Mouse (Mus musculus): Measurements from ENCODE around the gene Bcl2l13. TPM values are rescaled to one million over a fixed set of nuclear protein-coding genes. Genes with fewer than 3 reads are reported as not detected.
A peak's percentile ranks its signal among the peaks of the same experiment; 100 is the strongest.
"Not testable (repeated sequence)": the region's sequence is repeated elsewhere in the genome, so short reads cannot be mapped to it uniquely, and the experiment has no call there.

Bcl2l13 gene
- total and polyA plus RNA-seq, 3 experiments, result 43.7 to 49.9 TPM; not detected in 1

- no peaks in the 10 kb centered on the region for H3K27me3 ChIP-seq (ENCODE audit: control insufficient read depth in 1 of 2, insufficient read depth in 2 of 2, low read length in 2 of 2)
- no peak overlapping the region for H3K9ac ChIP-seq (ENCODE audit: control insufficient read depth, low read depth, low read length, poor library complexity, severe bottlenecking)
- H3K4me1 ChIP-seq (ENCODE audit: control insufficient read depth in 1 of 2, insufficient read depth in 2 of 2, low read length in 2 of 2), result no peaks in the 10 kb centered on the region
- H3K36me3 ChIP-seq (ENCODE audit: control insufficient read depth in 1 of 2, insufficient read depth in 2 of 2, low read length in 2 of 2), result peaks cover 0 to 34% of the 10 kb centered on the region in 2 experiments; a peak in 2 of 4 replicates
- no peak for TF ChIP-seq MYC (IDR thresholded peaks at IDR 0.05; ENCODE audit: low read depth, low read length)
- no peak for TF ChIP-seq GATA1 (IDR thresholded peaks at IDR 0.05; ENCODE audit: low read depth, low read length)
- TF ChIP-seq SIN3A (IDR thresholded peaks at IDR 0.05; ENCODE audit: low read length), result no peak
- TF ChIP-seq MXI1 (IDR thresholded peaks at IDR 0.05; ENCODE audit: low read depth, low read length), result no peak
- TF ChIP-seq ZMIZ1 (IDR thresholded peaks at IDR 0.05; ENCODE audit: low read depth, low read length), result no peak
- TF ChIP-seq NELFE (IDR thresholded peaks at IDR 0.05; ENCODE audit: low read depth, low read length), result no peak
- no peak for TF ChIP-seq MEF2A (IDR thresholded peaks at IDR 0.05; ENCODE audit: extremely low read depth, insufficient replicate concordance, low read depth, low read length, poor library complexity, severe bottlenecking)
- H3K27ac ChIP-seq (ENCODE audit: control insufficient read depth, low read depth, low read length), result no peak overlapping the region
- H3K9me3 ChIP-seq (replicated peaks; ENCODE audit: insufficient read depth, low read length), result no peaks in the 10 kb centered on the region
- H3K79me2 ChIP-seq (ENCODE audit: control insufficient read depth, insufficient read depth, low read length, poor library complexity), result peaks cover 4% of the 10 kb centered on the region; the same call in 1 of the 2 replicates
- DNase-seq (ENCODE audit: low read depth, low spot score), result no peak
- no peak overlapping the region for H3K4me3 ChIP-seq (ENCODE audit: control insufficient read depth in 1 of 2, insufficient read depth in 1 of 2, low read depth in 2 of 2, low read length in 2 of 2)
These were observed 28.3 kb upstream of the Bcl2l13 start for GRCm38 (mm10) chr6:120807738-120808081.

- not testable (repeated sequence) for H3K4me1 ChIP-seq (ENCODE audit: control insufficient read depth in 1 of 2, insufficient read depth in 2 of 2, low read length in 2 of 2); H3K9ac ChIP-seq (ENCODE audit: control insufficient read depth, low read depth, low read length, poor library complexity, severe bottlenecking); H3K27ac ChIP-seq (ENCODE audit: control insufficient read depth, low read depth, low read length); H3K27me3 ChIP-seq (ENCODE audit: control insufficient read depth in 1 of 2, insufficient read depth in 2 of 2, low read length in 2 of 2); H3K4me3 ChIP-seq (ENCODE audit: control insufficient read depth in 1 of 2, insufficient read depth in 1 of 2, low read depth in 2 of 2, low read length in 2 of 2); H3K9me3 ChIP-seq (replicated peaks; ENCODE audit: insufficient read depth, low read length); H3K79me2 ChIP-seq (ENCODE audit: control insufficient read depth, insufficient read depth, low read length, poor library complexity)
- H3K36me3 ChIP-seq (ENCODE audit: control insufficient read depth in 1 of 2, insufficient read depth in 2 of 2, low read length in 2 of 2), result peaks cover 0 to 20% of the 10 kb centered on the region in 2 experiments; a peak in 2 of 4 replicates
- DNase-seq (ENCODE audit: low read depth, low spot score), result peak; percentile 16
- peak; percentile 26; the same call in 1 of the 2 replicates for TF ChIP-seq ZNF384 (IDR thresholded peaks at IDR 0.05; ENCODE audit: low read depth, low read length)
These were observed 24.0 kb upstream of the Bcl2l13 start for GRCm38 (mm10) chr6:120811999-120812398.

- peaks cover 13 to 16% of the 10 kb centered on the region in 2 experiments for H3K4me1 ChIP-seq (ENCODE audit: control insufficient read depth in 1 of 2, insufficient read depth in 2 of 2, low read length in 2 of 2)
- no peaks in the 10 kb centered on the region for H3K27me3 ChIP-seq (ENCODE audit: control insufficient read depth in 1 of 2, insufficient read depth in 2 of 2, low read length in 2 of 2)
- no peak overlapping the region for H3K27ac ChIP-seq (ENCODE audit: control insufficient read depth, low read depth, low read length)
- H3K4me3 ChIP-seq (ENCODE audit: control insufficient read depth in 1 of 2, insufficient read depth in 1 of 2, low read depth in 2 of 2, low read length in 2 of 2), result no peak overlapping the region
- H3K9me3 ChIP-seq (replicated peaks; ENCODE audit: insufficient read depth, low read length), result no peaks in the 10 kb centered on the region
- DNase-seq (ENCODE audit: low read depth, low spot score), result no peak
- peaks cover 15 to 18% of the 10 kb centered on the region in 2 experiments for H3K36me3 ChIP-seq (ENCODE audit: control insufficient read depth in 1 of 2, insufficient read depth in 2 of 2, low read length in 2 of 2)
- H3K79me2 ChIP-seq (ENCODE audit: control insufficient read depth, insufficient read depth, low read length, poor library complexity), result peaks cover 38% of the 10 kb centered on the region
- H3K9ac ChIP-seq (ENCODE audit: control insufficient read depth, low read depth, low read length, poor library complexity, severe bottlenecking), result no peak overlapping the region
- TF ChIP-seq SMC3 (IDR thresholded peaks at IDR 0.05; ENCODE audit: low read depth, low read length) (no peak), ELF1 (IDR thresholded peaks at IDR 0.05; ENCODE audit: low read depth, low read length) (no peak), CTCF (IDR thresholded peaks at IDR 0.05 in 2 of 3, conservative IDR thresholded peaks at IDR 0.05 in 1 of 3; ENCODE audit: control insufficient read depth in 1 of 3, insufficient read depth in 1 of 3, low read depth in 2 of 3, low read length in 3 of 3, poor library complexity in 1 of 3, severe bottlenecking in 1 of 3) (no peak), GABPA (IDR thresholded peaks at IDR 0.05; ENCODE audit: low read depth, low read length) (no peak), MAFK (IDR thresholded peaks at IDR 0.05; ENCODE audit: borderline replicate concordance, low read depth, low read length) (no peak), TAL1 (IDR thresholded peaks at IDR 0.05; ENCODE audit: low read length) (no peak), CHD2 (IDR thresholded peaks at IDR 0.05; ENCODE audit: low read length) (no peak), MYC (IDR thresholded peaks at IDR 0.05; ENCODE audit: low read depth, low read length) (no peak), RCOR1 (IDR thresholded peaks at IDR 0.05; ENCODE audit: low read depth, low read length) (no peak), ZC3H11A (IDR thresholded peaks at IDR 0.05; ENCODE audit: low read depth, low read length) (no peak), RAD21 (IDR thresholded peaks at IDR 0.05; ENCODE audit: low read depth, low read length) (no peak), NRF1 (IDR thresholded peaks at IDR 0.05; ENCODE audit: insufficient read depth, low read depth, low read length, poor library complexity, severe bottlenecking) (no peak), MAZ (IDR thresholded peaks at IDR 0.05; ENCODE audit: low read depth, low read length) (no peak), BHLHE40 (IDR thresholded peaks at IDR 0.05; ENCODE audit: borderline replicate concordance, low read depth, low read length) (no peak), GATA1 (IDR thresholded peaks at IDR 0.05; ENCODE audit: low read depth, low read length) (no peak)
These were observed 16.7 kb upstream of the Bcl2l13 start for GRCm38 (mm10) chr6:120819294-120819693.

Measured in MEL (cell line).